Mouse (Mus musculus) retina, postnatal 1 day (tissue): ENCODE data around the gene Fgf8.
A peak's percentile ranks its signal among the peaks of the same experiment; 100 is the strongest.

Source experiments
- DNase-seq: peaks from one replicate; pipeline ENCODE4 v3.0.0-alpha.2; 2012

Gene Fgf8

DNA sequence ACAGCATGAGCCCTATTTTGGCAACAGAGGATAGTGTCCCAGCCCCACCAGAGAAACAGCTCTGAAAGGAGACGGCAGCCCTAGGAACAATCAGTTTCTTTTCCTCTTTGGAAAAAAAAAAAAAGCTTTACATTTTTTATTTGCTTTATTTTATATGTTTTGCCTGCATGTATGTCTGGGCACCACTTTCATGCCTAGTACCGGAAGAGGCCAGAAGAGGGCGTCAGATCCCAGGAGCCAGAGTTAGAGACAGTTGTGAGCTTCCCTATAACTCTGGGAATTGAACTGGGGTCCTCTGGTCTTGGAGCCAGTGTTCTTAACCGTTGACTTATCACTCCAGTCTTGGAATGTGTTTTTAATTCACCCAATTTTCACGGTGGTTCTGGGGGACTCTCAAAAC lies 20.5 kb downstream of the Fgf8 start:
- no peak for DNase-seq

DNA sequence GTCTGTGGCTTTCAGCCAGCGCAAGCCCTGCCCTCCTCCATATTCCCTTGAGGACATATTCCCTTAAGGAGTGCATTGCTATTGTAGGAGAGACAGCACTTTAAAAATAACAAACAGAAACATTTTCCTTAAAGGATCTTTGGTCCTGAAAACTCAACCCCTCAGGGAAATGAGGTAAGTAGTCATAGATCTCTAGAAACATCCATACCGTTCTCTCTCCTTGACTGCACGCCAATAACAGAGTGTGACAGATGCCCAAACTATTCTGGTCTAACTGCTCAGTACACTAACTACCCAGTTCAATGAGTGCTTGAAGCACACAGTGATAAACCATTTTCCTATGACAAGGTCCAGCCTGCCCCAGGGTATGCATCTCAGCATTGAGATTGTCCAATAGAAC lies 24.4 kb downstream of the Fgf8 start:
- no peak for DNase-seq

DNA sequence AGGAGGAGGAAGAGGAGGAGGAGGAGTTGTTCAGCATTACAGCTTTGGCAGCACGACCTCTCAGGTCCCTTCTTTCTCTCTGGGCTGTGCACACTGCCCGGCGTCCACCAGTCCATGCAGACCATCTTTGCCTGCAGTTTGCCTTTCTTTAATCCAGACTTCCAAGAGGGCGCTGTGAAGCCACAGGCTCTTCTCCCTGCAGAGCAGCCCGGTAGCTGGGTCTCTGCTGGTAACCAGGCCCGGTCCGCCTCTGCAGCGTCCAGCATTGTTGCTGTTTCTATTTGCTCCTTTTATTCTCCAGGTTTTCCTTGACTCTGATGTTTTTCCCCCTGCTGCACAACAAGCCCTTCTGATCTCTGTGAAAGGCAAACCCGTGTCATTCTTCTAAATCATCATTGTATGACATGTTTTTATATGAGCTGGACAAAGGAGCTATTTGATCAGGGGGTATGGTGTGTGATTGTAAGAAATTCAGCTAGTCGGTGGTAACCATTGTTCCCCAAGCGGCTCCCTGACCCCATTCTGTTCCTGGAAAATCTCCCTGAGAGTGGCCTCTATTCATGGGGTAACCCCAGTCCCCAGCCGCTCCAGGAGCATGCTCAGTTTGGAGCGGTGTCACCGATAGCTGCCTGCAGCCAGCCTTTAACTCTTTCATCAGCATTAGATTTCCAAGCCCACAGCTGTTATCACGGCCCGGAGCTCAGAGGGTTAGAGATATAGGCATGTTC lies 25.1 kb downstream of the Fgf8 start:
- DNase-seq, result peak; percentile 88

DNA sequence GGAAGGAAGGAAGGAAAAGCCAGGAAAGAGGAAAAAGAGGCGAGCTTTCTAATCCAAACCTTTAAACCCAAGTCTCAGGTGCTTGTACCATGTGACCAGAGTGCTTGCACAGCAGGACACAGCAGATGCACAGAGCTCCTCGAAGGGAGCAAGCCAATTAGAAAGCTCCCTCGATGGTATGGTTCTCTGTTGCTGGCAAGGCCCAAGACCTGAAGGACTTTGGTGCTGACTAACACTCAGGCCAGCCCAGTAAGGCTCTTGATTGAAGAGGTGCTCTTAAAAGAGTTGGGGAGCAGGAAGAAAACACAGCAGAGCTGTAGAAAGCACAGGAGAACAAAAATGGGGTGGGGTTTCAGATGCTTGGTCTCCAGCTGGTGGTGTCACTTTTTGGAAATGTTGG lies 34.0 kb downstream of the Fgf8 start:
- no peak for DNase-seq

DNA sequence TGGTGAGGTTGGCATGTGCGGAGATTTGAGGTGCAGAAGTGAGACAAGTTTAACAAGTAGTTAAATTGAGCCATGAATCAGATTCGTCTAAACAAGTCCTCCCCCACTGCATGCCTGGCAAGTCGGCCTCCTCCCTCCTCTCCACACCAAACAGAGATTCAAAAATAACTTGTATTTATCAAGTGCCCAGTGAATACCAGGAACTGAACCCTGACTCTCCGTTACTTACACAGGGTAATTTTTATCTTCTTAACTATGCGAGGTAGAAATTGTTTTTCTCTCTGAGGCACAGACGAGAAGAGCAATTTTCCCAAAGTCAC lies 46.5 kb downstream of the Fgf8 start:
- no peak for DNase-seq

DNA sequence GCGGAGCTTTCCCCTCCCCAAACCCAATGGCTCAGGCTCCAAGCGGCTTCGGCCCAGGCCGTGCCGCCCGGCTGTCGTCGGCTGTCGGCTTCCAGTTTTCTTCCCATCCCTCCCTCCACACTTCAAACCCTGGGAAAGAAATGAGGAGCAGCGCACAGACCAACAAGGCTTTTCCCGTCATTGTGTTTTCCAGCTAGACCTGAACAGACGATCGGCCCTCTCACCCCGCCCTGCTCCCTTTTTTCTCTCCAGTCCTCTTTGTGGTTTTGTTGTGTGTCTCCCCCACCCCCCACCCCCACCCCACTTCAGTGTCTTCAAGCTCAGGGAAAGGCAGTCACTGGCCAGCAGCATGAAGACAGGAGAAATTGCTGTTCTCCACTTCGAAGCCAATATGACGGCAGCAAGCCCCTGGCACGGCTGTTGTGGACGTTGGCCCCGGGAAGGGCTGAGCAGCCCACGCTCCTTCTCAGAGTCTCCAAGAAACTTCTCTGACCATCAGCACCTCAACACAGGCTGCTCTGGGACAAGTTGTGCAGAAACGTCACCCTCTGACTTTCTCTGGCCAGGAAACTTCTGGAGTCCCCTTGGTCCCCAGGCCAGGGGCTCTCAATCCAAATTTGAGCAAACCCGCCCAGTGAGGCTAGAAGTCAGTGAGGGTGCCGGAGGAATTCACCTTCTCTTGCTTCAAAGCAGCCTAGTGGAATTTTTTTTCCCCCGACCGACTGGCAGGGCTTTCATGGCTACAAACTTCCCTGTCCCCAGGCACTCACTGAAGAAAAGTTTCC lies 47.0 kb downstream of the Fgf8 start:
- no peak for DNase-seq

DNA sequence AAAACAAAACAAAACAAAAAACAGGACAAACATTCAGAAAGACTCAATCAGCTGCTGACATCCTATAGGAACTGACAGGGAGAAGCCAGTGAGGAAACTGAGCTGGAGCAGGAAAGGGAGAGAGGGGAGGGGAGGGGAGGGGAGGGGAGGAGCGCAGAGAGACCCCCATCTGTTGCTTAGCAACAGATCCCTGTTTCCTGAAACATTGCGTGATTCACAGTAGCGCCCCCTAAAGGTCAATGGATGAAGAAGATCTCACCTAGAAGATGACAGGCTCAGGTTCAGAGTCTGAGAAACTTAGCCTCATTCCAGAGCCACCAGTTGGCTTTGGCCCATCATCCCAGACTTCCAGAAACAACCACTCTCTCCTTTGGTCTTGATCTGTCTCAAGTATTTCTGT lies 48.7 kb downstream of the Fgf8 start:
- peak; percentile 78 for DNase-seq

DNA sequence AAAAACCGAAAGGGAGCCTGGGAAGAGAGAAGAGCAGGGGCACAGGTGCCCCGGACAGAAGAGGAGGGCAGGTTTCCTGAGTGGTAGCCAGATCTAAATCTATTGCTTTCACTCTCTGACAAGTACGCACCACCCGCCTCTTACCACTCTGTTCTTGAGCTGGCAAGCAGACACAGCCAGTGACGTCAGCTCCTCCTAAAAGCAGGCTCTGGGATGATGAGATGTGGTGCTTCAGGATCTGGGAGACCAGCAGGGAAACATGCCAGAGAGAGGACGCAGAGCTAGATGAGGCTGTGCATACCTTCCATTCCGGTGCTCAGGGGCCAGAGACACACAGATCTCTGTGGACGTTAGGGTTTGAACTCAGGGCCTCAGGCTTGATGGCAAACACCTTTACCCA lies 50.5 kb downstream of the Fgf8 start:
- no peak for DNase-seq

DNA sequence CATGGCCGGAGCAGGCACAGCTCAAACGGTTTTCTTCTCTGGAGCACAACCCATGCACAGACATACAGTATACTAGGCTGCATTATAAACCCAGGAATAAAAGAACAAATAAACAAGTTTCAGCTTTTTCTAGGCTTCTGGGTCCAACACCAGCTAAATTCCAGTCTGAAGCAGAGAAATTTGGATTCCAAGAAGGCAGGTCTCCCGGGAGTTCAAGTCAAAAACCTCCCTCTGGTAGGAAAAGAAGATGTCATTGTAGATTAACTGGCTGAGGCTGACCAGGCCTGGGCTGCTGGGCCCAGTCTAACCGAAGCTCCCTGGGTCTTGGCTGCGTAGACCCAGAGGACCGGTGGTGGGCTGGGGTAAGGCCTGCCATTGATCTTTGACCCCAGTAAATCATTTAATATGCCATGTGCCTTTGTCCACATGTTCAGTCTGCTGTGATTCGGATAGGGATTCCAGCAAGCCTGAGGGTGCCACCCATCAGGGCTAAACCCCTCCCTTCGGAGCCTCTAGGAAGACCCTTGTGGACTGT lies 51.6 kb downstream of the Fgf8 start:
- no peak for DNase-seq

DNA sequence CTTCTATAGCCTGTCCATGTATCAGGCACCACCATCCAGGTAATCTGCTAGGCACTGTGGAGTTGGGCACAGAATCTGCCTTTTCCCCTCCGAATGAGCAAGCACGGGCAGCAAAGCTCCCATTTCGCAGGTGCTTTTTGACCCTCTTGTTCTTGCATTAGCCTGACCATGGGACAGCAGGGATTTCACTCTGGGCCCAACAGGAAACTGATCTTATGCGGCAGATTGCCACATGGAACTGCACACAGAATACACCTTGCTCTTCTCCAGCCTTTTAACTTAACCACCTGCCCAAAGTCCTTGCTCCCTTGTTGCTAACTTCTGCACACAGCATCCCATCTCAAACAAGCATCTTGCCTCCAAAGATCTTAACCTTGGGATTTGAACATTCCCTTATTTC lies 55.7 kb downstream of the Fgf8 start:
- DNase-seq, result no peak
